Mouse (Mus musculus): ENCODE measurements at regions not wholly inside any gene's neighbourhood (a gene's known extent, or its start where the extent isn't known, plus 50 kb on each side); places are given as distances from the start of the nearest gene placed in this dataset.

- no peak overlapping the region for H3K4me3 ChIP-seq
- WGBS = 32% methylated on average over 3 of the region's 3 CpGs
- 0 out of 2 replicates have a peak, but pooled peaks cover 5% of the 10 kb centered on the region for H3K4me1 ChIP-seq
- no peaks in the 10 kb centered on the region for H3K36me3 ChIP-seq
- ATAC-seq (ENCODE audit: low FRiP score, low read depth) = no peak
- H3K9ac ChIP-seq = no peak overlapping the region
- no peaks in the 10 kb centered on the region for H3K27me3 ChIP-seq
- H3K4me2 ChIP-seq (replicated peaks) = no peak overlapping the region
- no peak overlapping the region for H3K27ac ChIP-seq
- no peaks in the 10 kb centered on the region for H3K9me3 ChIP-seq
Observed at GRCm38 (mm10) chr5:44863887-44864286, 64.4 kb upstream of the Ldb2 start.

GRCm38 (mm10) chr5:44863349-44863748 lies 63.9 kb upstream of the Ldb2 start:
- Histone ChIP-seq H3K4me2 (replicated peaks) (no peak overlapping the region), H3K27me3 (no peaks in the 10 kb centered on the region), H3K4me3 (no peak overlapping the region), H3K4me1 (0 out of 2 replicates have a peak, but pooled peaks cover 5% of the 10 kb centered on the region), H3K9ac (no peak overlapping the region), H3K27ac (no peak overlapping the region), H3K36me3 (no peaks in the 10 kb centered on the region), H3K9me3 (no peaks in the 10 kb centered on the region)
- WGBS = 73% methylated on average over 3 of the region's 3 CpGs
- no peak for ATAC-seq (ENCODE audit: low FRiP score, low read depth)

GRCm38 (mm10) chr5:44854189-44854588 lies 54.7 kb upstream of the Ldb2 start:
- H3K9ac ChIP-seq = no peak overlapping the region
- 0 out of 2 replicates have a peak, but pooled peaks cover 2% of the 10 kb centered on the region for H3K4me1 ChIP-seq
- H3K9me3 ChIP-seq = no peaks in the 10 kb centered on the region
- no peaks in the 10 kb centered on the region for H3K27me3 ChIP-seq
- no peak for ATAC-seq (ENCODE audit: low FRiP score, low read depth)
- no peak overlapping the region for H3K27ac ChIP-seq
- no peaks in the 10 kb centered on the region for H3K36me3 ChIP-seq
- no peak overlapping the region for H3K4me3 ChIP-seq
- H3K4me2 ChIP-seq (replicated peaks) = no peak overlapping the region
- WGBS = 85% methylated on average over 4 of the region's 4 CpGs
